Mouse (Mus musculus): ENCODE measurements around the gene Chdh.

The Chdh gene

GRCm38 (mm10) chr14:30008733-30009575 is at the start of gene Chdh, which contains the start of gene Il17rb:
Gene Chdh, plus strand, starts transcription at chr14:30009023.
Gene Il17rb, minus strand, starts transcription at chr14:30008896.
- DNase-seq (ENCODE audit: extremely low read depth, low read depth, low spot score), result no peak

GRCm38 (mm10) chr14:29967611-29968010 is 41.2 kb upstream of the Chdh start:
- DNase-seq (ENCODE audit: extremely low read depth, low read depth, low spot score), result no peak

GRCm38 (mm10) chr14:29968075-29968821 is 40.6 kb upstream of the Chdh start, which contains the start of gene Selenok:
Gene Selenok, plus strand, starts transcription at chr14:29968308.
- peak; percentile 85 for DNase-seq (ENCODE audit: extremely low read depth, low read depth, low spot score)

- no peak for DNase-seq (ENCODE audit: extremely low read depth, low read depth, low spot score)
Observed at GRCm38 (mm10) chr14:29971446-29971845, 37.4 kb upstream of the Chdh start.

GRCm38 (mm10) chr14:29971993-29972392 is 36.8 kb upstream of the Chdh start:
- no peak for DNase-seq (ENCODE audit: extremely low read depth, low read depth, low spot score)

- DNase-seq (ENCODE audit: extremely low read depth, low read depth, low spot score), result no peak
Observed at GRCm38 (mm10) chr14:29976927-29977326, 31.9 kb upstream of the Chdh start.

- no peak for DNase-seq (ENCODE audit: extremely low read depth, low read depth, low spot score)
Observed at GRCm38 (mm10) chr14:29978254-29979204, 30.3 kb upstream of the Chdh start, which contains the start of gene Actr8. Gene Actr8, plus strand, starts transcription at chr14:29978337.

GRCm38 (mm10) chr14:29980447-29981205 is 28.2 kb upstream of the Chdh start:
- DNase-seq (ENCODE audit: extremely low read depth, low read depth, low spot score), result no peak

- DNase-seq (ENCODE audit: extremely low read depth, low read depth, low spot score), result no peak
Observed at GRCm38 (mm10) chr14:29986096-29986495, 22.7 kb upstream of the Chdh start.

- peak; percentile 36 for DNase-seq (ENCODE audit: extremely low read depth, low read depth, low spot score)
Observed at GRCm38 (mm10) chr14:29987276-29987675, 21.5 kb upstream of the Chdh start.

GRCm38 (mm10) chr14:29987739-29988138 is 21.1 kb upstream of the Chdh start:
- no peak for DNase-seq (ENCODE audit: extremely low read depth, low read depth, low spot score)

GRCm38 (mm10) chr14:29988337-29988736 is 20.5 kb upstream of the Chdh start:
- DNase-seq (ENCODE audit: extremely low read depth, low read depth, low spot score), result no peak

GRCm38 (mm10) chr14:29994976-29995375 is 13.8 kb upstream of the Chdh start:
- no peak for DNase-seq (ENCODE audit: extremely low read depth, low read depth, low spot score)

GRCm38 (mm10) chr14:29996000-29996751 is 12.6 kb upstream of the Chdh start:
- DNase-seq (ENCODE audit: extremely low read depth, low read depth, low spot score), result peak; percentile 98

GRCm38 (mm10) chr14:29997345-29997744 is 11.5 kb upstream of the Chdh start:
- DNase-seq (ENCODE audit: extremely low read depth, low read depth, low spot score), result no peak

GRCm38 (mm10) chr14:29998747-29999474 is 9.9 kb upstream of the Chdh start:
- no peak for DNase-seq (ENCODE audit: extremely low read depth, low read depth, low spot score)

- DNase-seq (ENCODE audit: extremely low read depth, low read depth, low spot score), result no peak
Observed at GRCm38 (mm10) chr14:29999475-29999811, 9.4 kb upstream of the Chdh start.

GRCm38 (mm10) chr14:30009864-30010560 is 1.2 kb downstream of the Chdh start:
- DNase-seq (ENCODE audit: extremely low read depth, low read depth, low spot score), result no peak
